Mouse (Mus musculus): ENCODE measurements around the gene Gal. TPM values are rescaled to one million over a fixed set of nuclear protein-coding genes. Genes with fewer than 3 reads are reported as not detected.

The Gal gene
- total RNA-seq (2023) = not detected

GRCm38 (mm10) chr19:3414268-3414733 is at the start of gene Gal:
TSS of gene Gal (minus strand) at chr19:3414544.

GRCm38 (mm10) chr19:3388629-3389057 is 25.7 kb downstream of the Gal start, which contains the start of gene Tesmin:
TSS of gene Tesmin (plus strand) at chr19:3388857.

Other genes with a start within 250 kb of the Gal start
- gene Mrpl21, start 131.6 kb downstream of the Gal start, total RNA-seq (2023) = 56.8 TPM
- 14.7 TPM for gene Ighmbp2, start 131.5 kb downstream of the Gal start, total RNA-seq (2023)
- gene Cpt1a, start 92.2 kb downstream of the Gal start, total RNA-seq (2023) = 51.6 TPM
- 0.80 TPM for gene Tesmin, start 25.7 kb downstream of the Gal start, total RNA-seq (2023)
- 146 TPM for gene Ppp6r3, start 161.2 kb upstream of the Gal start, total RNA-seq (2023)